ENCODE assay signal across 30 mouse cellular contexts in the genomic region with DNA sequence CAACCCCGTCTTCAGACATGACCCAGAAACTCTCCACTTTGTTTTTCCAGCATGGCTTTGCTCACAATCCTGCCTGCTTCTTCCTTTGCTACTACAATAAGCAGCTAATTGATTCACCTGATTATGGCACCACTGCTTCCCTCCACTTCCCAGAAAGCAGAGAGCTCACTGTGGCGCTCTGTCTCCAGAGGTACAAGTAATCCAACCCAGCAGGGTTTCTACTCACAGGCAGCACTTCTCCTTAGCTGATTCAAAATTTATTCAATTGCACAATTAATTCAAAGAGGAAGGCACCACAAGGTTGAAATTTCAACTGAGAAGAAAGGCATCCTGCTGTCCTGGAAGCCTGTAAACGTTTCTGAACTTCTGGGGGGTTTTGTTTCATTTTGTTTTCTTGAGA.
DNase-seq lines count a peak whose midpoint lies in the region; ATAC-seq lines count a peak whose summit lies in the region.
"Had no signal": no experiment of that assay in that cellular context is flagged by ENCODE, and none has a peak within 500 bp of the region (broad histone marks: within the 10 kb centered on the region; RNA-seq: fewer than 3 reads in every experiment).

No protein-coding gene starts in this region.

- H3K9ac ChIP-seq in hindbrain, embryonic 14.5 days = no peak overlapping the region
- no peak overlapping the region for H3K9ac ChIP-seq in hindbrain, embryonic 16.5 days (ENCODE audit: low read depth, low read length)
- H3K9ac ChIP-seq: embryonic facial prominence, embryonic 13.5 days; forebrain, embryonic 13.5 days; forebrain, postnatal 0 days; heart, embryonic 13.5 days had no signal

- no peaks in the 10 kb centered on the region for H3K27me3 ChIP-seq in hindbrain, embryonic 14.5 days (ENCODE audit: control insufficient read depth, insufficient read depth, low read length)
- H3K27me3 ChIP-seq in hindbrain, embryonic 16.5 days (replicated peaks; ENCODE audit: control insufficient read depth, insufficient read depth, low read length) = no peaks in the 10 kb centered on the region
- H3K27me3 ChIP-seq: CH12.LX; embryonic facial prominence, embryonic 13.5 days; forebrain, embryonic 13.5 days; heart, embryonic 13.5 days; Patski had no signal

- 24% methylated on average over 3 of the region's 3 CpGs for WGBS in hindbrain, embryonic 14.5 days
- 18% methylated on average over 3 of the region's 3 CpGs for whole genome bisulfite sequencing in hindbrain, embryonic 16.5 days

- no peak overlapping the region for H3K4me2 ChIP-seq in hindbrain, embryonic 14.5 days (replicated peaks)
- H3K4me2 ChIP-seq in hindbrain, embryonic 16.5 days (ENCODE audit: low read length) = no peak overlapping the region
- H3K4me2 ChIP-seq: embryonic facial prominence, embryonic 13.5 days; forebrain, embryonic 13.5 days; heart, embryonic 13.5 days had no signal

- no peaks in the 10 kb centered on the region for H3K36me3 ChIP-seq in hindbrain, embryonic 14.5 days (replicated peaks; ENCODE audit: control insufficient read depth, insufficient read depth)
- no peaks in the 10 kb centered on the region for H3K36me3 ChIP-seq in hindbrain, embryonic 16.5 days (ENCODE audit: control insufficient read depth, insufficient read depth, low read length)
- H3K36me3 ChIP-seq: embryonic facial prominence, embryonic 10.5 days; embryonic facial prominence, embryonic 13.5 days; G1E; heart, embryonic 10.5 days; heart, embryonic 13.5 days had no signal

- peak overlapping the region; percentile 47; the same call in 1 of the 2 replicates for H3K27ac ChIP-seq in hindbrain, embryonic 14.5 days
- H3K27ac ChIP-seq in hindbrain, embryonic 16.5 days (ENCODE audit: low read depth, low read length) = no peak overlapping the region
- H3K27ac ChIP-seq: embryonic facial prominence, embryonic 10.5 days; embryonic facial prominence, embryonic 13.5 days; forebrain, embryonic 13.5 days; gastrocnemius, adult 2 months; heart, adult 2 months; heart, embryonic 10.5 days; heart, embryonic 13.5 days had no signal

- H3K4me1 ChIP-seq in hindbrain, embryonic 14.5 days (replicated peaks; ENCODE audit: control insufficient read depth, insufficient read depth, low read length) = 0 out of 2 replicates have a peak, but pooled peaks cover 3% of the 10 kb centered on the region
- no peaks in the 10 kb centered on the region for H3K4me1 ChIP-seq in hindbrain, embryonic 16.5 days (ENCODE audit: control insufficient read depth, insufficient read depth, low read depth, low read length)
- H3K4me1 ChIP-seq: heart, embryonic 10.5 days; heart, embryonic 13.5 days had no signal

- no peaks in the 10 kb centered on the region for H3K9me3 ChIP-seq in hindbrain, embryonic 14.5 days (ENCODE audit: control insufficient read depth, low read length)
- H3K9me3 ChIP-seq in hindbrain, embryonic 16.5 days (ENCODE audit: control insufficient read depth, low read length) = no peaks in the 10 kb centered on the region
- H3K9me3 ChIP-seq: embryonic facial prominence, embryonic 10.5 days; embryonic facial prominence, embryonic 13.5 days; forebrain, embryonic 13.5 days; heart, embryonic 10.5 days; heart, embryonic 13.5 days had no signal

- no peak for DNase-seq in hindbrain, embryonic 14.5 days (ENCODE audit: low spot score)
- peak; percentile 5 for DNase-seq in brain, adult 2 months (ENCODE audit: low read depth, low spot score)
- DNase-seq in left cerebral cortex, postnatal 25 days (ENCODE audit: low spot score in 2 of 2) = no peak
- DNase-seq in gastrocnemius, postnatal 36 days = no peak
- DNase-seq: adrenal gland, postnatal 10 days; adrenal gland, postnatal 36 days; B cell, adult 2 months; cerebellum, adult 11-12 months; cerebellum, adult 8-10 months; cerebellum, postnatal 10 days; cerebellum, postnatal 36 days; embryo, embryonic 11 days; forebrain, postnatal 0 days; gastrocnemius, adult 2 months; gastrocnemius, postnatal 14 days; heart, adult 2 months; heart, postnatal 14 days; heart, postnatal 4 days; kidney, adult 11 months had no signal

- no peak for ATAC-seq in hindbrain, embryonic 14.5 days (ENCODE audit: low FRiP score)
- ATAC-seq in hindbrain, embryonic 16.5 days = no peak
- peak; percentile 67 for ATAC-seq in granulocyte monocyte progenitor cell, adult 5-6 weeks (replicated peaks; ENCODE audit: poor library complexity, severe bottlenecking)
- ATAC-seq: forebrain, embryonic 13.5 days; forebrain, postnatal 0 days; Patski had no signal

- intact Hi-C loops in left cerebral cortex, postnatal 25 days (cut with DNase I) = no loop called here
- intact Hi-C loops in gastrocnemius, postnatal 36 days (cut with DNase I) = no loop called here

- no peak overlapping the region for H3K4me3 ChIP-seq in hindbrain, embryonic 14.5 days (replicated peaks; ENCODE audit: low read length)
- H3K4me3 ChIP-seq in hindbrain, embryonic 16.5 days (ENCODE audit: low read length) = no peak overlapping the region
- H3K4me3 ChIP-seq: embryonic facial prominence, embryonic 10.5 days; embryonic facial prominence, embryonic 13.5 days; erythroblast, embryonic 14.5 days; forebrain, embryonic 13.5 days; gastrocnemius, adult 2 months; heart, adult 2 months; heart, embryonic 10.5 days; heart, embryonic 13.5 days had no signal
